Mouse (Mus musculus): ENCODE results near the gene Gm6588. TPM values are rescaled to one million over a fixed set of nuclear protein-coding genes. Genes with fewer than 3 reads are reported as not detected.

Gm6588 gene
- total RNA-seq, 2 experiments from 2014 or later, result not detected

Other genes starting within 250 kb of the Gm6588 start
- 1 to 10 TPM in 1 of 2 experiments, under 1 TPM in 1; 0.94 to 2.4 TPM for gene Cryba4, start 196.9 kb upstream of the Gm6588 start, total RNA-seq (2021)
- gene Crybb1, start 193.6 kb upstream of the Gm6588 start, total RNA-seq (2021), result 10 to 100 TPM; 11.3 to 12.4 TPM
- 10 to 100 TPM; 34.0 to 38.9 TPM for gene Tpst2, start 172.7 kb upstream of the Gm6588 start, total RNA-seq (2021)
- gene Tfip11, start 123.1 kb upstream of the Gm6588 start, total RNA-seq (2021), result 10 to 100 TPM; 30.9 to 33.4 TPM
- 10 to 100 TPM; 26.8 to 27.4 TPM for gene Srrd, start 106.4 kb upstream of the Gm6588 start, total RNA-seq (2021)
- gene Hps4, start 106.3 kb upstream of the Gm6588 start, total RNA-seq (2021), result 10 to 100 TPM; 25.2 to 30.6 TPM
- gene Gm6583, start 93.4 kb upstream of the Gm6588 start, total RNA-seq (2021), result not detected
- 100 to 1,000 TPM; 150 to 151 TPM for gene Asphd2, start 54.6 kb upstream of the Gm6588 start, total RNA-seq (2021)
- 100 to 1,000 TPM; 192 TPM for gene Sez6l, start 127.8 kb downstream of the Gm6588 start, total RNA-seq (2021)

Measured in layer of hippocampus, postnatal 10 days (tissue).